Mouse (Mus musculus) bone marrow, adult 2 months (tissue): ENCODE measurements around the gene Col20a1.

Experiments used
- CTCF ChIP-seq: fragments of 200-500 bp; IDR thresholded peaks from 2 replicates; pipeline ENCODE4 v1.5.1; 2011; ENCODE audit warnings: low read length, control low read depth; ENCODE audit not compliant: control insufficient read depth, insufficient read depth
- POLR2A ChIP-seq: fragments of 200-500 bp; IDR thresholded peaks from 2 replicates; pipeline ENCODE4 v1.6.1; 2011; ENCODE audit warnings: low read depth, mild to moderate bottlenecking, control low read depth, low read length, borderline replicate concordance; ENCODE audit not compliant: control insufficient read depth

GRCm38 (mm10) chr2:181032407-181032806, 46.1 kb downstream of the Col20a1 start:
- TF ChIP-seq POLR2A (no peak), CTCF (no peak)
